14 mouse cellular contexts compared by ENCODE assay signal in genomic region chr5:33004110-33004509, GRCm38 (mm10).
"Had no signal": no experiment of that assay in that cellular context is flagged by ENCODE, and none has a peak within 500 bp of the region (broad histone marks: within the 10 kb centered on the region; RNA-seq: fewer than 3 reads in every experiment).

No protein-coding gene starts in this region.

- H3K9ac ChIP-seq: hindbrain, embryonic 13.5 days; lung, embryonic 15.5 days; midbrain, embryonic 15.5 days; neural tube, embryonic 12.5 days had no signal

- H3K9me3 ChIP-seq: hindbrain, embryonic 13.5 days; limb, embryonic 10.5 days; lung, embryonic 15.5 days; megakaryocyte, embryonic 14.5 days; midbrain, embryonic 15.5 days; neural tube, embryonic 12.5 days had no signal

- H3K36me3 ChIP-seq: hindbrain, embryonic 13.5 days; limb, embryonic 10.5 days; lung, embryonic 15.5 days; midbrain, embryonic 15.5 days; neural tube, embryonic 12.5 days had no signal

- ATAC-seq: hindbrain, postnatal 0 days; midbrain, embryonic 15.5 days had no signal

- H3K27ac ChIP-seq: hindbrain, embryonic 13.5 days; hindbrain, postnatal 0 days; limb, embryonic 10.5 days; lung, embryonic 15.5 days; midbrain, embryonic 15.5 days; neural tube, embryonic 12.5 days had no signal

- H3K4me2 ChIP-seq: hindbrain, embryonic 13.5 days; liver, embryonic 11.5 days; lung, embryonic 15.5 days; midbrain, embryonic 11.5 days; midbrain, embryonic 15.5 days; neural tube, embryonic 12.5 days had no signal

- H3K4me3 ChIP-seq: hindbrain, embryonic 13.5 days; limb, embryonic 10.5 days; lung, embryonic 15.5 days; megakaryocyte, embryonic 14.5 days; midbrain, embryonic 15.5 days; neural tube, embryonic 12.5 days had no signal

- DNase-seq: lung, postnatal 14 days; retina, postnatal 1 day; right cerebral cortex, postnatal 4 days; spleen, adult 18-20 months; thymus, adult 18-20 months had no signal

- H3K4me1 ChIP-seq: lung, embryonic 15.5 days had no signal

- H3K27me3 ChIP-seq: lung, embryonic 15.5 days; midbrain, embryonic 15.5 days; neural tube, embryonic 12.5 days had no signal
